In the genomic region with DNA sequence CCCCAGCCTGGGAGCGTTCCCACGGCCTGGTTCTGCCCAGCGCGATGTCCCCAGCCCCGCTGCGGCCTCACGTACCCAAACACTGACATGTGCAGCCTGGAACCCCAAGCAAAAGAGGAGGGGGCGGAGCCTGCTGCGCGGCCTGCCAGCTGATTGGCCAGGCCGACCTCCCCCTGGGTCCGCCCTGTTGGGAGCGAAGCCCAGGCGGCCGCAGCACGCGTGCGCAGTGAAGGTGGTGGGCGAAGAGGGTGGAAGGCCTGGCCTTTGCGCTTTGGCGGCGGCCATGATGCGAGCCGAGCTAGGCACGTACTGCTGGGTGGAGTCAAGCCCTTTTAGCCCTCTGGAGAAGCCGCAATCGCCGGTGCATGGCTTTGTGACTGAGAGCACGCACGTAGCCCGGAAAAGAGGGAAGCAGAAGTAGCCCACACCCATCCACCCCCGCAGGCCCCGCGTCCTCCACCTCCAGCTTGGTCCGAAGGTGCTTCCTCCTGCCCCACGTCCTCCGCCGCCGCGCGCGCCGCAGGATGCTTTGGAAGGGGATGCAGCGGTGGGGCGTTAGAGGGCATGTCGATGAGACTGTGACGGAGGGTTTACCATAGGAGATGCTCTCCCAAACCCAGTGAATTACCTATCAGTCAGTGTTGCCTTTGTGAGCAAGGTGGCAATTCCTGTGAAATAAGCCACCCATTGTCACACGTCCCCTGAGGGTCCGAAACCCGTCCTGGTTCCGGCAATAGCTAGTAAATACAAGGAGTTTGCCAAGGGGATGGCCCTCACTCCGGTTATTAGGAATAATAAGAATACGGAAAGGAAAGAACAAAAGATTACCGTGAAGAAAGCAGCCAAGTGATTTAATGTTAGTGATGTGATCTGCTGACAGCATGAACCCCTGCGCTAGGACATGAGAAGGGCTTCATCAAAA, we compare ENCODE assay signal across 8 mouse cellular contexts. TPM values are rescaled to one million over a fixed set of nuclear protein-coding genes. Genes with fewer than 3 reads are reported as not detected.
DNase-seq lines count a peak whose midpoint lies in the region; ATAC-seq and TF ChIP-seq lines count a peak whose summit lies in the region.

No protein-coding gene starts in this region.

- peak; percentile 98 for DNase-seq in G1E (ENCODE audit: low spot score)
- peak; percentile 99 to 100 for DNase-seq in cerebellum, adult 18-20 months
- peak; percentile 100 for DNase-seq in heart, postnatal 4 days
- DNase-seq in layer of hippocampus, adult 8-10 months (ENCODE audit: low spot score in 2 of 2), result peak; percentile 97
- DNase-seq in ovary, adult 18-20 months (ENCODE audit: low spot score), result peak; percentile 98
- peak; percentile 97 for DNase-seq in thymus, postnatal 0 days (ENCODE audit: low spot score)

- peak overlapping the region; percentile 76 for H3K4me2 ChIP-seq in forebrain, embryonic 16.5 days (ENCODE audit: low read length)
- peak overlapping the region; percentile 78 for H3K4me2 ChIP-seq in lung, embryonic 15.5 days

- no peaks in the 10 kb centered on the region for H3K27me3 ChIP-seq in G1E (ENCODE audit: insufficient read depth, low read length)
- no peaks in the 10 kb centered on the region for H3K27me3 ChIP-seq in forebrain, embryonic 16.5 days (replicated peaks; ENCODE audit: control insufficient read depth, insufficient read depth, low read length)
- no peaks in the 10 kb centered on the region for H3K27me3 ChIP-seq in lung, embryonic 15.5 days

- peak overlapping the region; percentile 97 for H3K27ac ChIP-seq in forebrain, embryonic 16.5 days (ENCODE audit: low read length)
- peak overlapping the region; percentile 98 for H3K27ac ChIP-seq in lung, embryonic 15.5 days

- H3K36me3 ChIP-seq in G1E (replicated peaks), result peaks cover 29% of the 10 kb centered on the region
- peaks cover 15% of the 10 kb centered on the region for H3K36me3 ChIP-seq in forebrain, embryonic 16.5 days (ENCODE audit: control insufficient read depth, insufficient read depth)
- peaks cover 22% of the 10 kb centered on the region for H3K36me3 ChIP-seq in lung, embryonic 15.5 days

- TF ChIP-seq CTCF in G1E (IDR thresholded peaks at IDR 0.05; ENCODE audit: low read depth, low read length), result no peak

- peak overlapping the region; percentile 82 for H3K4me3 ChIP-seq in G1E (ENCODE audit: low read depth, low read length)
- H3K4me3 ChIP-seq in forebrain, embryonic 16.5 days (replicated peaks; ENCODE audit: low read length), result peak overlapping the region; percentile 65
- peak overlapping the region; percentile 54 for H3K4me3 ChIP-seq in lung, embryonic 15.5 days

- peak; percentile 90 for ATAC-seq in G1E (ENCODE audit: extremely low read depth, insufficient number of reproducible peaks, low FRiP score, poor library complexity, severe bottlenecking)
- ATAC-seq in forebrain, embryonic 16.5 days, result peak; percentile 99
- peak; percentile 99 for ATAC-seq in lung, embryonic 15.5 days (ENCODE audit: borderline replicate concordance, extremely low read depth, low FRiP score, low TSS enrichment)

- H3K9ac ChIP-seq in forebrain, embryonic 16.5 days (replicated peaks; ENCODE audit: low read depth, low read length), result peak overlapping the region; percentile 90
- peak overlapping the region; percentile 69 for H3K9ac ChIP-seq in lung, embryonic 15.5 days

- WGBS in forebrain, embryonic 16.5 days, result 2% methylated on average over 55 of the region's 55 CpGs
- WGBS in lung, embryonic 15.5 days, result 5% methylated on average over 55 of the region's 55 CpGs

- H3K4me1 ChIP-seq in G1E (ENCODE audit: insufficient read depth, low read depth, low read length), result peaks cover 42% of the 10 kb centered on the region
- H3K4me1 ChIP-seq in forebrain, embryonic 16.5 days (replicated peaks; ENCODE audit: control insufficient read depth, insufficient read depth, low read length), result peaks cover 4% of the 10 kb centered on the region
- peaks cover 5% of the 10 kb centered on the region; the same call in 1 of the 2 replicates for H3K4me1 ChIP-seq in lung, embryonic 15.5 days

- no peaks in the 10 kb centered on the region for H3K9me3 ChIP-seq in G1E (replicated peaks)
- H3K9me3 ChIP-seq in forebrain, embryonic 16.5 days (ENCODE audit: control insufficient read depth, low read length), result no peaks in the 10 kb centered on the region
- no peaks in the 10 kb centered on the region for H3K9me3 ChIP-seq in lung, embryonic 15.5 days

RNA-seq across cellular contexts. Expression of a gene that starts 0.9 kb away (rescaled TPM):
- 1.4 TPM in 1 of 2 replicates, not detected in the other for total RNA-seq in G1E (2014; fragmentation: Nextera tagmentation)
- 0.12 and 0.55 TPM in 2 replicates for total RNA-seq in G1E (2017)
- 0.03 TPM in 1 of 2 replicates, not detected in the other for polyA plus RNA-seq in G1E (2012)
- polyA plus RNA-seq in forebrain, embryonic 16.5 days (2015; fragmentation: Nextera tagmentation; extraction: Ambion mirVana), result 0.24 and 0.72 TPM in 2 replicates
- under 1 TPM; 0.36 to 0.76 TPM for total RNA-seq in heart, postnatal 4 days (2021)
- under 1 TPM; 0.18 to 0.91 (median 0.43) TPM for total RNA-seq in layer of hippocampus, adult 8-10 months (2022)
- polyA plus RNA-seq in lung, embryonic 15.5 days (2015; fragmentation: Nextera tagmentation; extraction: Ambion mirVana), result 0.64 and 0.92 TPM in 2 replicates
- 0.13 and 0.20 TPM in 2 replicates for polyA plus RNA-seq in thymus, postnatal 0 days (2015; fragmentation: Nextera tagmentation; extraction: Ambion mirVana)

RNA-seq across cellular contexts. Expression of a gene that starts 5.5 kb away (rescaled TPM):
- total RNA-seq in G1E (2014; fragmentation: Nextera tagmentation) (39.4 and 49.1 TPM in 2 replicates), G1E (2017) (90.4 and 110 TPM in 2 replicates)
- 11.9 and 15.2 TPM in 2 replicates for polyA plus RNA-seq in G1E (2012)
- polyA plus RNA-seq in forebrain, embryonic 16.5 days (2015; fragmentation: Nextera tagmentation; extraction: Ambion mirVana), result 24.0 and 26.1 TPM in 2 replicates
- 10 to 100 TPM; 11.1 to 12.4 TPM for total RNA-seq in heart, postnatal 4 days (2021)
- total RNA-seq in layer of hippocampus, adult 8-10 months (2022), result 1 to 10 TPM; 7.5 to 8.7 (median 8.4) TPM
- polyA plus RNA-seq in lung, embryonic 15.5 days (2015; fragmentation: Nextera tagmentation; extraction: Ambion mirVana), result 33.4 and 44.7 TPM in 2 replicates
- polyA plus RNA-seq in thymus, postnatal 0 days (2015; fragmentation: Nextera tagmentation; extraction: Ambion mirVana), result 14.5 and 16.1 TPM in 2 replicates

RNA-seq across cellular contexts. Expression of a gene that starts 24.7 kb away (rescaled TPM):
- total RNA-seq in G1E (2014; fragmentation: Nextera tagmentation) (82.8 and 86.8 TPM in 2 replicates), G1E (2017) (109 and 131 TPM in 2 replicates)
- 2.6 and 3.1 TPM in 2 replicates for polyA plus RNA-seq in G1E (2012)
- 57.8 and 59.8 TPM in 2 replicates for polyA plus RNA-seq in forebrain, embryonic 16.5 days (2015; fragmentation: Nextera tagmentation; extraction: Ambion mirVana)
- total RNA-seq in heart, postnatal 4 days (2021), result 10 to 100 TPM; 33.4 to 33.5 TPM
- 10 to 100 TPM; 48.2 to 55.4 (median 53.8) TPM for total RNA-seq in layer of hippocampus, adult 8-10 months (2022)
- 78.4 and 80.1 TPM in 2 replicates for polyA plus RNA-seq in lung, embryonic 15.5 days (2015; fragmentation: Nextera tagmentation; extraction: Ambion mirVana)
- polyA plus RNA-seq in thymus, postnatal 0 days (2015; fragmentation: Nextera tagmentation; extraction: Ambion mirVana), result 53.6 and 53.9 TPM in 2 replicates

RNA-seq across cellular contexts. Expression of a gene that starts 25.0 kb away (rescaled TPM):
- total RNA-seq in G1E (2014; fragmentation: Nextera tagmentation) (0.68 and 2.2 TPM in 2 replicates), G1E (2017) (0.76 and 1.6 TPM in 2 replicates)
- polyA plus RNA-seq in G1E (2012), result 0.01 TPM in 1 of 2 replicates, not detected in the other
- 5.0 and 5.2 TPM in 2 replicates for polyA plus RNA-seq in forebrain, embryonic 16.5 days (2015; fragmentation: Nextera tagmentation; extraction: Ambion mirVana)
- total RNA-seq in heart, postnatal 4 days (2021), result under 1 TPM; 0.83 to 0.86 TPM
- 1 to 10 TPM; 2.5 to 4.6 (median 3.7) TPM for total RNA-seq in layer of hippocampus, adult 8-10 months (2022)
- 3.3 and 4.3 TPM in 2 replicates for polyA plus RNA-seq in lung, embryonic 15.5 days (2015; fragmentation: Nextera tagmentation; extraction: Ambion mirVana)
- polyA plus RNA-seq in thymus, postnatal 0 days (2015; fragmentation: Nextera tagmentation; extraction: Ambion mirVana), result 1.3 and 1.5 TPM in 2 replicates

Comparison
In these comparisons a context has a peak if more than half of its experiments do, and no peak if none do; other contexts are left out.
1. Peak in every context shown above with its lines: DNase-seq, ATAC-seq, H3K4me3 ChIP-seq and H3K27ac ChIP-seq.
2. RNA of a gene that starts 24.7 kb away (polyA plus RNA-seq): 78.4 to 80.1 TPM in lung, embryonic 15.5 days, 57.8 to 59.8 TPM in forebrain, embryonic 16.5 days and 53.6 to 53.9 TPM in thymus, postnatal 0 days; 2.6 to 3.1 TPM in G1E; every median in the first group is over 10 times any median in the second.